Mouse (Mus musculus) telencephalon, adult 2 months (tissue): ENCODE results near the gene Kif22.
A peak's percentile ranks its signal among the peaks of the same experiment; 100 is the strongest.

ENCODE experiments used
- DNase-seq: peaks from one replicate; pipeline ENCODE4 v3.0.0-alpha.2; 2011; ENCODE audit warnings: low read depth, low spot score

Kif22 gene

GRCm38 (mm10) chr7:127031244-127031643 lies 11.0 kb downstream of the Kif22 start:
- no peak for DNase-seq

- no peak for DNase-seq
These were observed 12.1 kb downstream of the Kif22 start for GRCm38 (mm10) chr7:127030172-127030571.

- no peak for DNase-seq
These were observed 14.4 kb downstream of the Kif22 start for GRCm38 (mm10) chr7:127027885-127028284.

DNA sequence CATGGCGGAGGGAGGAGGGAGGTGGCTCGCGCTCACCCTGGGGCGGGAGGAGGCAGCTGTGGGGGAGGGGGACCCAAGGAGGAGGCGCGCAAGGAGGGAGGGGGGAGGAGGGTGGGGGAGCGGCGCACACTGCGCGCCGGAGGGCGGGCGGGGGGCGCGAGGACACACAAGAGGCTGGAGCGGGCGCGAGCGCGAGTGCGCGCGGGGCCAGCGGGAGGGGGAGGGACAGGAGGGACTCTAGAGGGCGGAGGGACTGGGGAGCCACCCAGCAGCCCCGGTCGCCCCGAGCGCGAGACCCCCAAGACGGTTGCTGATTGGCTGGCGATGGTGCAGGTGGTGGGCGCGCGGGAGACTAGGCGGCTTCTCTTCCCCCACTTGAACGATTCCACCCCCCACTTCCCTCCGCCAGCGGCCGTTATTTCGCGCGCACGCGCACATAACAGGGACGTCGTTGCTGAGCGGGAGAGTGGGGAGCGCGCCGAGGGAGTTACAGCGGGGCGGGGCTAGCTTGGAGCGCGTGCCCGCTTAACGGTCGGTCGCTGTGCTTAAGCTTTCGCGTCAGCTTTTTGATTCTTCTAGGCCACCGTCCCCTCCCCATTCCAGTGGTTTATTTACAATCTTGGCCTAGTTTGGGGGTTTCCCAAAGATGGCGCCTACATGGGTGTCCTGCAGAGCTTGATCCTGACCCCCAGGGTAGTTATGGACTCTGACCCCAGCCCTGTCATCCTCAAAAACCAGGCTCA lies 15.1 kb downstream of the Kif22 start, which contains the start of gene Maz:
Gene Maz, minus strand, starts transcription at position 54 of the 743 bp plus-strand sequence.
- DNase-seq: peak; percentile 100

DNA sequence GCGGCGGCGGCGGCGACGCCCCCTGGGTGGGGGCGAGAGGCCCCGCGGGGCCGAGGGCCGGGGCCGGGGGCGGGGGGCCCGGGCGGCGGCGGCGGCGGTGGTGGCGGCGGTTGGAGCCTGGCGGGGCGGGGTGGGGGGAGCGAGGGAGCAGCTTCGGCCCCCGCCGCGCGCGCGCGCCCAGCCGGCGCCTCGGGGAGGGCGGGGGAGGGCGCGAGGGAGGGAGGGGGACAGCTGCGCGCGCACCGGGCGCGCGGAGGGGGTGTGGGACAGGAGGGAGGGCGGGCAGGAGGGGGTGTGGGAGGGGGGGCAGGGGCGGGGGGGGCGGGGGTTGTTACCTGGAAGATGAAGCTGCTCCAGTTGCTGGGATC lies 15.7 kb downstream of the Kif22 start:
- no peak for DNase-seq

DNA sequence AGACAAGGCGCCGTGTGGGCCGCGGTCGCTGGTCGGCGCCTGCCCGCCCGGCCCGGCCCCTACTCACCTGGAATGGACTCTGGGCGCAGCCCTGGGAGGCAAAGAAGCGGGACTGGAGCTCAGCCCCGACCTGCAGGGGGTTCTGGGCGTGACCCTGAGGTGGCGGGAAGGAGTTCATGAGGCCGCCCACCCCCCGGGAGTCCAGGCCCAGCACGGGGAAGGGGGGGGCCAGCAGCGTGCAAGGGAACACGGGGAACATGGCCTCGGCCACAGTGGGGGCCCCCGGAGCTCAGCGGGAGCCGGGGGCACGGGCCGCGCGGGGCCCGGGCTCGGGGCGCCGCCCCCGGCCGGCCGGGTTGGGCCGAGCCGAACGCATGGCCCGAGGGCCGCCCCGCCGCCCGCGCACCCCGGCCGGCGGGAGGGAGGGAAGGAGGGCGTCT lies 16.1 kb downstream of the Kif22 start:
- DNase-seq: no peak

- no peak for DNase-seq
These were observed 16.6 kb downstream of the Kif22 start for GRCm38 (mm10) chr7:127025556-127026160.

DNA sequence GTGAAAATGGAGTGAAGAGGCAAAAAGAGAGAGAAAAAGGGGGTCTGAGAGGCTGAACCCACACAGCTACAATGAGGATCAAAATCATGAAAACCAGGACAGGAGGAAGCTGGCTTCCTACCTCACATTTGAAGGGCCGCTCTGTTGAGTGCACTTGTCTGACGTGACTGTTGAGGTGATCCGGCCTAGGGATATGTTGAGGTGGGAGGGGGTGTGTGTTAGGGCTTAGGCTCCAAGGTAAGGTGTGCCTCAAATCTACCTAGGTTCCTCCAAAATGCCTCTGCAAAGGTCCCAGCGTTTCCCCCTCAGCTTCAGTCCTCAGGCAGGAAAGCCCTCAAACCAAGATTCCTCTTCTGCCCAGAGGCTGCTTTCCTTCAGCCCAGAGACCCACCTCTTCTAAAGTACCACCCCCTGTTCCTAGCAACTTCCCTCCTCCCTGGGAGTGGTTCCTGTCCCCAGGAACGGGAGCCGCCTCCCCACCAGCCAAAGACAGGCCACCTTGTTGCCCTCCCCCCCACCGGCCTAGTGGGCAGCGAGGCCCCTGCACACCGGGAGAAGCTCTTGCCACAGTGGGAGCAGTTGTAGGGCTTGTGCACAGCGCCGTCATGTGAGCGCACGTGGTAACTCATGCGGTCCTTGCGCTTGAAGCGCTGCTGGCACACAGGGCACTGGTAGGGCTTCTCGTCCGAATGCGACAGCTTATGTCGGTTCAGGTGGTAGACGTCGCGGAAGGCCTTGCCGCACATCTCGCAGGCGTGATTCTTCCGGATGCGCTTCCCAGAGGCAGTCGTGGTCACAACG lies 17.3 kb downstream of the Kif22 start:
- DNase-seq: no peak

- DNase-seq: no peak
These were observed 18.2 kb downstream of the Kif22 start for GRCm38 (mm10) chr7:127023896-127024690.

- no peak for DNase-seq
These were observed 19.0 kb downstream of the Kif22 start for GRCm38 (mm10) chr7:127023272-127023691.

DNA sequence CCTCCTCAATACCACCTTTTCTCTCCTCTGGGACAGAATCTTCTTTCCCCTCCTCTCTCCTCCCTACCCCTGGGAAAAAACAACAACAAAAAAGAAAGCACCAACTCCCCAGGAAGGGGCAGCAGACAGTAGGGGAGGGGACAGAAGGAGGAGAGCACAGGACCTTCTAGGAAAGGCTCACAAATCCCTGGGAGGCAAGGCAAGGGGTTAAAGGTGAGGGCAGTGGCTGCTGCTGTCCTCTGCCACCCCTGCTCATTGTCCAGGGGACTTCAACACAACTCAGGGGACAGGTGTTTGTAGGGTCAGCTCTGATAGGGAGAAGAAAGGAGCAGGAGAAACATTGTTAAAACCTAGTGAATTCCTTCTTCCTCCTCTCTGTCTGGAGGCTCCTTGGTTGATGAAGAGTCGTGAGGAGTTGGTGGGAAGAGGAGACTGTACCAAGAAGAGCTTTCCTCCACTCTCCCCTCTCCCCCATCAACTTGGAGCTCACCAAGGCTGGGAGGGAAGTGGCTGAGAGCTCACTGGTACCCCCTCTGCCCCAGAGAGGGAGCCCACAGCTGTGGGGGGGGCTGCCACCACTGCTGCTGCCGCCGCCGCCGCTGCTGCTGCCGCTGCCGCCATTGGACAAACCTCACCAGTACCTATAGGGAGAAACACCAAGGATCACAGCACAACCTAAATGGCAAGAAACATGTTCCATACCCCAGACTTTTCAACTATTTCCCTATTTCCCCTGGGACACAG lies 19.6 kb downstream of the Kif22 start:
- DNase-seq: no peak

DNA sequence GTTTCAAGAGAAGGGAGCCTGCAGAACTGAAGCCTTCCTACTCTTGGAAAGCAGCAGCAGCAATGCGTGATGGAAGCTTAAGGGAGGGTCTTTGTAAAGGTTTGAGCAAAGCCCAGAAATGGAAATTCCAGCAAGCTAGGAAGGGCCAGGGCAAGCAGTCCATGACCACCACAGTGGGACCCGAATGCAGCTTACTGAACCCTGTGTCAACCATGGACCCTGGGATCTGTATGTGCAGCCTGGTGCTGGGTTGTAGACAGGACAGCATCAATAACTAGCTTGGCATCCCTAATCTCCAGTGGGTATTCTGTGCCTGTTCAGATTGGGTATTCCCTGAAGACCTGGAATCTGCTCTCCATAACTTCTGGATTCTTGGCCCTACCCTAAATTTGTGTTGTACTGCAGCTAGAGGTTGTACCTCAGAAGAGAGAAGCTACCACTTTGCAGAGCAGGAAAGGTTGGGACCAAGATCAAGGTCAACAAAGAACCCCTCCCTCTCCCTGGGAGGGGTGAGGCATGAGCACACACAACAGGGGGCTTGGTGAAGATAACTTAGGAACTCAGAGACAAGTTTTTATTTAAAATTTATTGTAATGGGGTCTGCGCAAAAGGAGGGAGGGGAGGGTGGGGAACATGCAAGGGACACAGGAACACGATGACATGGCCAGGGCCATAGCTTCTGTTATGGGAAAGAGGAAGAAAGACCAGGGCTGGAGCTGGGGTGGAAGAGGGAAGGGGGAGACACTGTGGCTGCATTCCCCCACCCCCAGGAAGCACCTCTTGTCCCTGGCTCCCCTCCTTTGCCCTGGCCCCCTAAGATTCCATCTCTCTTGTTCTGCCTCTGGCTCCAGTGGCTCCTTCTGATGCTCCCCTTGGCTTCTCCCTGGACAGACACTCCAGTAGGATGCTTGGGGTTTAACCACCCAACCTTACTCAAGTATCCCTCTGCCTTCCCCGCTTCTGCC lies 20.4 kb downstream of the Kif22 start:
- no peak for DNase-seq

DNA sequence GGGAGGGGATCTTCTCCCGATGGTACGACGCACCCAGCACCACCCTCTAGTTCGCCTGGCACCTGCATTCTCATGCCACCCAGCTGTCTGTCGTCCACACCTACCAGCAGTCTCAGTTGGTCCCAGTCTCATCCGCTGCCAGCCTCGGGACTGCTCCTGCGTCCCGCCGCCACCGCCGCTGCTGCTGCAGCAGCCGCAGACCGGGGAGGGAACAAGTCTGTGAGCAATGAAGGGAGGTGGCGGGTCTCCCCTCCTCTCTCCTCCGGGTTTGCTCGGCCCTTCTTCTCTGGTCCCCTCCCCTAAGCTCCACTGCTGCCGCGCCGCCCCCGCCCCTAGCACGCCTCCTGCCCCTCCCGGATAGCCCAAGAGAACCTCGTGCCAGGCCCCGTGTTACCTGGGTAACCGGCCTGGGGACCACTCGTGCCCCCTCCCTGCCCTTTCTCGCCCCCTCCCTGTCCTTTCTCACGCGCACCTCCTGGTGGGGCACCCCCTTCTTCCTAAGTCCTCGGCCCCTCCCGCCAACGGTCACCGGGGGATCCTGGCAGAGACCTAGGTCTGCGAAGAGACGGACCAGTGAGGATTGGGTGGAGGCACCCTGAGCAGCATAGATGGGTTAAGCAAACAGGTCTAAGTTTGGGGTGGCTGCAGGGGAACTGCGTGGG lies 21.2 kb downstream of the Kif22 start, which contains the start of the genes Gm42742 and Prrt2:
Gene Gm42742, minus strand, starts transcription at position 197 of the 662 bp plus-strand sequence.
Gene Prrt2, minus strand, starts transcription at position 311 of the 662 bp plus-strand sequence.
- no peak for DNase-seq

- no peak for DNase-seq
These were observed 21.8 kb downstream of the Kif22 start for GRCm38 (mm10) chr7:127020491-127020890.

- no peak for DNase-seq
These were observed 22.2 kb downstream of the Kif22 start for GRCm38 (mm10) chr7:127020031-127020430.

DNA sequence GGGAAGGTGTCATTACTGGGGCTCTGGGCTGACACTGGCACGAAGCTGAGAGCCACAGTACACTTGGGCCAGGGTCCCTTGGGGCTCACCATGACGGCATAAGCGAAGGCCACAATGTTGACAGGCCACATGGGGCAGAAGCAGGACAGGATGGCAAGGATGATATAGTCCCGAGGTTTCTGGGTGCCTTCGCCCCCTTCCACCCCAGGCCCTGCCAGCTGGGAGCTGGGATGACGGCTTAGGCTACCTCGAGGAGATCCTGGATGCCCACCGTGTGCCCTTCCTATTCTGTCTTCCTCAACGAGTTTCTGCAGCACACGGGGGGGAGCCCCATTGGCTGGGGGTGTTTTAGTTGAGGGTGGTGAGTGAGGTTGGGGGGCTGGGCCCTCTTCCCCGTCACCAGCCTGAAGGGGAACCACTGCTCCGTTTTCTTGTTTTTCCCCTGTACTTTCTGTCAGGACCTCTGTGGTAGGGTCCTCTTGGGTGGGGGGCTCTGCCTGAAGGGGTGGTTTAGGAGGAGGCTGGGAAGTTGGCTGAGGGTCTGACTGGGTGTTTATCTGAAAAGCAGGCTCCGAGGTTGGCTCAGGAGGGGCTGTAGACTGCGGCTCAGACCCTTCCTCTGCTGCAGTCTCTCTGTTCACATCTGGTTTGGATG lies 22.8 kb downstream of the Kif22 start:
- DNase-seq: no peak

- no peak for DNase-seq
These were observed 23.6 kb downstream of the Kif22 start for GRCm38 (mm10) chr7:127018416-127019305.
